Mouse (Mus musculus) spleen, adult 2 months (tissue): ENCODE data around the gene Cep128. TPM values are rescaled to one million over a fixed set of nuclear protein-coding genes. Genes with fewer than 3 reads are reported as not detected.

Experiments
- DNase-seq, 2 experiments: peaks; one replicate each; pipeline versions ENCODE4 v3.0.0 to v3.0.0-alpha.2; 2012 to 2021; ENCODE audit warnings: low spot score in 2 of 2, low read depth in 1 of 2
- H3K27ac ChIP-seq: fragments of 200-500 bp; 2 replicates; pipeline ENCODE4 v1.5.1; 2012; ENCODE audit warnings: low read length, inconsistent platforms; ENCODE audit not compliant: insufficient read depth
- H3K27me3 ChIP-seq: fragments of 200-500 bp; 2 replicates; pipeline ENCODE4 v1.6.1; 2012; ENCODE audit warnings: mild to moderate bottlenecking, moderate library complexity, low read length, inconsistent platforms; ENCODE audit not compliant: control insufficient read depth, insufficient read depth
- H3K36me3 ChIP-seq: fragments of 200-500 bp; 2 replicates; pipeline ENCODE4 v1.6.1; 2012; ENCODE audit warnings: mild to moderate bottlenecking, low read length, inconsistent platforms; ENCODE audit not compliant: control insufficient read depth, insufficient read depth
- H3K4me1 ChIP-seq: fragments of 200-500 bp; 2 replicates; pipeline ENCODE4 v1.6.1; 2011; ENCODE audit warnings: inconsistent platforms; ENCODE audit not compliant: control insufficient read depth, insufficient read depth, insufficient read length
- H3K4me3 ChIP-seq: fragments of 200-500 bp; 2 replicates; pipeline ENCODE4 v1.5.1; 2011; ENCODE audit warnings: mild to moderate bottlenecking, inconsistent platforms; ENCODE audit not compliant: insufficient read depth, insufficient read length; ENCODE audit errors: extremely low read depth
- CTCF ChIP-seq: fragments of 200-500 bp; IDR thresholded peaks from 2 replicates; pipeline ENCODE4 v1.5.1; 2011; ENCODE audit warnings: mild to moderate bottlenecking, inconsistent platforms; ENCODE audit not compliant: insufficient read depth, insufficient read length, insufficient replicate concordance; ENCODE audit errors: extremely low read depth
- POLR2A ChIP-seq: fragments of 200-500 bp; IDR thresholded peaks from 2 replicates; pipeline ENCODE4 v1.6.1; 2011; ENCODE audit warnings: low read depth, low read length, inconsistent platforms
- WGBS: fragments of 180-500 bp; shearing (Covaris S2); methylation state at CpG from one replicate; pipeline ENCODE4 v1.1.7; 2018; 5-methylcytosine and 5-hydroxymethylcytosine counted together
- polyA plus RNA-seq: library from polyadenylated mRNA; depleted of rRNA; stranded (reverse); fragments of >200 nt; gene quantifications from 2 replicates; pipeline ENCODE4 v1.2.3, GENCODE M21; 2012

The Cep128 gene
- polyA plus RNA-seq, 1 experiment = 4.7 TPM

GRCm38 (mm10) chr12:91184616-91185015 is 199.6 kb downstream of the Cep128 start:
- no peak overlapping the region for H3K27ac ChIP-seq

DNA sequence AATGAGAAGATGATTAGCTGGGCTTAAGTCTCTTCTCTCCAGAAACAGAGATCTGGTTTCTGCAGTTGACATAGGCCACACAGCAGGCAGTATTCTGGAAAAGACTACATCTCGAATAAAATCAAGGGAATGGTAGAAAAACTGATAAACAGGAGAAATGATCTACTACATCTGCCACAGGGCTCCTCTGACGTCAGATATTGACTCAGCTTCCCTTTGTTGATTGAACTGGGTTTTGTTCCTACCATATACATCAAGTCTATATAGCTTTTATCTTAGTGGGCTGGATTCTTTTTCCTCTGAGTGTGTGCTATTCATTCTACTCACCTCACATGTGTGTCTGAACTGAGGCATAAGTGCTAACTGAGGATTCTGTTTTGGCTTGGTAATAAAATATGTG is 200.3 kb downstream of the Cep128 start:
- H3K4me1 ChIP-seq = no peaks in the 10 kb centered on the region
- H3K4me3 ChIP-seq = peak overlapping the region; percentile 47; the same call in 1 of the 2 replicates
- H3K27me3 ChIP-seq = no peaks in the 10 kb centered on the region
- TF ChIP-seq CTCF = no peak
- no peak for TF ChIP-seq POLR2A
- H3K27ac ChIP-seq = peak overlapping the region; percentile 82
- no peaks in the 10 kb centered on the region for H3K36me3 ChIP-seq
- 75% methylated on average over 2 of the region's 2 CpGs for WGBS
- DNase-seq = no peak

More at GRCm38 (mm10) chr12:91184616-91185015, 199.6 kb downstream of the Cep128 start:
- no peak for DNase-seq
- no peaks in the 10 kb centered on the region for H3K36me3 ChIP-seq
- TF ChIP-seq POLR2A = no peak
- no peak for TF ChIP-seq CTCF
- H3K27me3 ChIP-seq = no peaks in the 10 kb centered on the region
- no peak overlapping the region for H3K4me3 ChIP-seq
- 97% methylated on average over 1 of the region's 1 CpGs for WGBS
- H3K4me1 ChIP-seq = no peaks in the 10 kb centered on the region

DNA sequence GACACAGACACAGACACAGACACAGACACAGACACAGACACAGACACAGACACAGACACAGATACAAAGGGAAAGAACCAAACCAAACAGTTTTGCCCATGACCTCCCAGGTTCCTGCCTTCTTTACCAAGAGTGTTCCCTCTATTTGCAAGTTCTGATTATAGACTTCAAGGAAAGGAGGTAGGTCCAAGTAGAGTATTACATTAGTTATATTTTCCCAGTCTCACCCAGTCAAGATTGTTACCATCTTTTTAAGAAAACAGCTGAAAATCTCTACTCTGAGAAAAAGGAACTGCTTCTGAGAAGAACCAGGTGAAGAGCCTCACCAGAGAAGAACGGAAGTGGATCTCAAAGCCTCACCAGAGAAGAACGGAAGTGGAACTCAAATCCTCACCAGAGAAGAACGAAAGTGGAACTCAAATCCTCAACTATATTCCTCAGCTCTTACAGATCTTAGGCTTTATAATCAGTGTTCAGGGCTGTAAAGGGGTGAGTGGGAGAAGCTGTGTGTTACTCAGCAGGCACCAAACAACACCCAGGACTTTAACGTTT is 200.8 kb downstream of the Cep128 start:
- no peaks in the 10 kb centered on the region for H3K36me3 ChIP-seq
- no peaks in the 10 kb centered on the region for H3K27me3 ChIP-seq
- TF ChIP-seq CTCF = no peak
- TF ChIP-seq POLR2A = no peak
- DNase-seq = peak in 1 of 2 experiments; percentile 61
- peak overlapping the region; percentile 47 for H3K4me3 ChIP-seq
- H3K27ac ChIP-seq = peak overlapping the region; percentile 82
- no peaks in the 10 kb centered on the region for H3K4me1 ChIP-seq
- 42% methylated on average over 4 of the region's 4 CpGs for WGBS

DNA sequence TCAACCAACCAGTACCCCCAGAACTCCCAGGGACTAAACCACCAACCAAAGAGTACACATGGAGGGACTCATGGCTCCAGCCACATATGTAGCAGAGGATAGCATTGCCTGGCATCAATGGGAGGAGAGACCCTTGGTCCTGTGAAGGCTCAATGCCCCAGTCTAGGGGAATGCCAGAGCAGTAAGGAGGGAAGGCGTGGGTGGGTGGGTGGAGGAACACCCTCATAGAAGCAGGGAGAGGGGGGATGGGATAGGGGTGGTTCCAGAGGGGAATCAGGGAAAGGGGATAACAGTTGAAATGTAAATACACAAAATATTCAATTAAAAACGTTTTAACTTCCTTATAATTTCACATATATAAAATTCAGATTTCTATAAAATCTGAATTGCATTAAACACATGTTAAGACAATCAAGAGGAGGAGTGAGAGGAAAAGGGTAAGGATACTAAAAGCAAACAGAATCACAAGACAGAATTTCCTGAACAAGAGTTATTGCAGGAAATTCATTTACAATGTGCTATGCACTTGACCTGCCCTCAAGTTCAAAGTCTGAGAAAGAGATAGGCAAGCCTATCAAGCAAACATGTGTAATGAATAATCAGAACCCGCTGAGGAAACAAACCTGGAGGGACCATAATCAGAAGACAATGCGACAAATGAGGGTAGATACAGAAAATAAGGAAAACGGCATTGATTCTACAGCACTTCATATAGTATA is 207.2 kb downstream of the Cep128 start:
- no peaks in the 10 kb centered on the region for H3K36me3 ChIP-seq
- no peak overlapping the region for H3K4me3 ChIP-seq
- no peak for DNase-seq
- H3K27ac ChIP-seq = no peak overlapping the region
- TF ChIP-seq POLR2A (no peak), CTCF (no peak)
- no peaks in the 10 kb centered on the region for H3K27me3 ChIP-seq
- no peaks in the 10 kb centered on the region for H3K4me1 ChIP-seq
- 77% methylated on average over 5 of the region's 5 CpGs for WGBS

DNA sequence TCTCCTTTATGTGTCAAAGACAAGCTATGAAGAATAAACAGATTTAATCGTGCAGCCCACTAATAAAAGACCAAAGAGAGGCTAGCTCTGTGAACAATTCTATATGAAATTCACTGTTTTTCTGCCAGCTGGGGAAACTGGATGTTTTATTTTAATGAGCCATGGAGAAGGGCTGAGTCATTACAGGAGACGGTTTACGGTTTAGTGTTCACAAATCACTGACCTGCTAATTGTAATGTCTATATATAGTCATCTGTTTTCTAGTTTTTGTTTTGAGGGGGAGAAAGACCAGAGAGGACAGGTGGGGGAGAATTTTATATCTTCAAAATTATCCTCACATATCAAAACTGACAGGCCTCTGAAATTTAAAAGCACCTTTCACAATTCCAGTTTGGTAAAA is 212.6 kb downstream of the Cep128 start:
- WGBS = 88% methylated on average over 3 of the region's 3 CpGs
- TF ChIP-seq POLR2A = no peak
- no peak for TF ChIP-seq CTCF
- no peak for DNase-seq
- Histone ChIP-seq H3K27me3 (no peaks in the 10 kb centered on the region), H3K4me3 (no peak overlapping the region), H3K27ac (no peak overlapping the region), H3K4me1 (no peaks in the 10 kb centered on the region), H3K36me3 (no peaks in the 10 kb centered on the region)

DNA sequence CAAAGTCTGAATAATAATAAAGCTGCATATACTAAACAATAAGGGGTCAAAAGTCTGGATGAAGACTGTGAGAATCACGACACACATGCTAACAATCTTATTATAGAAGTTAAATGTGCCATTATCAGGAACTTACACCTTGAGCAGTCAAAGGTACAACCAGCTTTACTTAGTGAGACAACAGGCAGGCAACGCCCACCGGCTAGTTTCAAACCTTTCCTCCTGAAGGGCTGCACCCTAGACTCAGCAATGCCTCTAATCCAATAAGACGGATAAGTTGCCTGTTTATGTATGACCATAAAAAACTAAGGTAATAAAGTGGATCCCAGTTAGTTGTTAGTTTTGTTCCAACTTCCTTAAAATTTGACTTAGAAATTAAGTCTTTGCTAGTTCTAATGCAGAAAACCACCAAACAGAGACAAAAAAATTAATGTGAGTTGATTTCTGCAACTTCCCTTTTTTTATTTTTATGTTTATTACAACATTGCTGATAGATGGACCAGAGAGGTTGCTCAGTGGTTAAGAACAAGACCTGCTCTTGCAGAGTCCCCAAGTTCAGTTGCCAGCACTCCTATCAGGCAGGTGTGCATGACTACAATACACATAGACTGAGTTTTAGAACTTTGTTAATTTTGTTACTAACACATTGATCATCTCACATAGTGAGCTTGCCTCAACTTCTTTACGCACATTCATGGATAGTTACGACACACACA is 223.0 kb downstream of the Cep128 start:
- Histone ChIP-seq H3K27me3 (no peaks in the 10 kb centered on the region), H3K4me3 (no peak overlapping the region), H3K4me1 (no peaks in the 10 kb centered on the region), H3K27ac (no peak overlapping the region), H3K36me3 (no peaks in the 10 kb centered on the region)
- TF ChIP-seq POLR2A = no peak
- TF ChIP-seq CTCF = no peak
- no peak for DNase-seq
- 86% methylated on average over 6 of the region's 6 CpGs for WGBS

DNA sequence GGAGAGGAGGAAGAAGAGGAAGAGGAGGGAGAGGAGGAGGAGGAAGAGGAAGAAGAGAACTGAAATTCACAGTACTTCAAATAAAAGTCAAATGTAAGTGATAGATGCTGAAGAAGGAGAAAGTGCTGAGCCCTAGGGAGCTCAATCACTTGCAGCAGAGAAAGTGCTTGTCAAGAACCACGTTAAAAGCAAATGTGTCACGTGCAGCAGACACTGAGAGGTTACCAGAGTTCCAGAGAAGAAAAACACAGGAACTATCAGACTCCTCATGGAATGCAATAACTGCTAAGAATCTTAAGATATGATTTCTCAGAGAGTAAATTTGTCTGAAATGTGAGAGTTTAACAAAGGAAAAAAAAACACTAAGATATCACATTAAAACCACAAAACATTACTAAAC is 225.7 kb downstream of the Cep128 start:
- no peaks in the 10 kb centered on the region for H3K4me1 ChIP-seq
- H3K4me3 ChIP-seq = no peak overlapping the region
- no peak for DNase-seq
- TF ChIP-seq POLR2A (no peak), CTCF (no peak)
- no peaks in the 10 kb centered on the region for H3K27me3 ChIP-seq
- H3K27ac ChIP-seq = no peak overlapping the region
- 82% methylated on average over 2 of the region's 2 CpGs for WGBS
- H3K36me3 ChIP-seq = no peaks in the 10 kb centered on the region
